26 mouse cellular contexts compared by ENCODE assay signal in the genomic region with DNA sequence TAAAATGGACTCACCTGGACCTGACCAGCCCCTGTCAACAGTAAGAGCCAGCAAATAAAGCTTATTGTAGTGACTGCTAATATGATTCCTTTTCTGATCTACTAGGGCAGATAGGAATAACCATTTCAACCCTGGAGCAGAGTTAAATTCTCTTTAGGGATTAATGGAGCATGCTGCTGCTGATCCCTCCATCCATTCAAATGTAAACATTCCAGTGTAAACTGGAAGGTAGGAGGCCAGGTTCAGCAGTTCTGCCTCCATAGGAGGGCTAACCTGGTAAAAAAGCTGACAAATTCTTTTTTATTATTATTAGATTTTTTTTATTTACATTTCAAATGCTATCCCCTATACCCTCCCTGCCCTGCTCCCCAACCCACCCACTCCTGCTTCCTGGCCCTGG.
A peak's percentile ranks its signal among the peaks of the same experiment; 100 is the strongest.
DNase-seq lines count a peak whose midpoint lies in the region; ATAC-seq lines count a peak whose summit lies in the region.
"Had no signal": no experiment of that assay in that cellular context is flagged by ENCODE, and none has a peak within 500 bp of the region (broad histone marks: within the 10 kb centered on the region; RNA-seq: fewer than 3 reads in every experiment).

No protein-coding gene starts in this region.

- 0 out of 2 replicates have a peak, but pooled peaks have one; percentile 15 for ATAC-seq in kidney, embryonic 15.5 days (replicated peaks; ENCODE audit: low FRiP score)
- ATAC-seq: activated CD4-positive, CD25-positive, alpha-beta regulatory T cell, adult 4 months; CD4-positive, CD25-positive, alpha-beta regulatory T cell, adult 4 months; forebrain, embryonic 13.5 days; forebrain, embryonic 15.5 days; forebrain, postnatal 0 days; Patski had no signal

- H3K4me1 ChIP-seq in kidney, embryonic 15.5 days: no peaks in the 10 kb centered on the region
- H3K4me1 ChIP-seq: embryonic facial prominence, embryonic 13.5 days; embryonic facial prominence, embryonic 15.5 days; forebrain, embryonic 13.5 days; forebrain, embryonic 15.5 days had no signal

- no peak overlapping the region for H3K4me2 ChIP-seq in kidney, embryonic 15.5 days
- H3K4me2 ChIP-seq: embryonic facial prominence, embryonic 13.5 days; embryonic facial prominence, embryonic 15.5 days; forebrain, embryonic 13.5 days; forebrain, embryonic 15.5 days had no signal

- no peak for DNase-seq in kidney, adult 11 months
- peak; percentile 69 for DNase-seq in ES-CJ7 (ENCODE audit: low read depth, low spot score)
- DNase-seq in R1 (ENCODE audit: low read depth, low spot score): peak; percentile 72
- DNase-seq in urinary bladder, adult 2 months (ENCODE audit: low spot score): no peak
- DNase-seq in gastrocnemius, postnatal 36 days: no peak
- DNase-seq: adrenal gland, adult 8-10 months; adrenal gland, postnatal 14 days; adrenal gland, postnatal 36 days; B cell, adult 2 months; cerebellum, adult 11-12 months; cerebellum, adult 2 months; cerebellum, adult 9-10 months; cerebellum, postnatal 10 days; cerebellum, postnatal 25 days; embryo, embryonic 11 days; forebrain, postnatal 0 days had no signal

- no peak overlapping the region for H3K4me3 ChIP-seq in kidney, embryonic 15.5 days (replicated peaks)
- H3K4me3 ChIP-seq: embryonic facial prominence, embryonic 13.5 days; embryonic facial prominence, embryonic 15.5 days; forebrain, embryonic 13.5 days; forebrain, embryonic 15.5 days had no signal

- H3K36me3 ChIP-seq in kidney, embryonic 15.5 days: no peaks in the 10 kb centered on the region
- H3K36me3 ChIP-seq: embryonic facial prominence, embryonic 13.5 days; embryonic facial prominence, embryonic 15.5 days; forebrain, embryonic 15.5 days; G1E had no signal

- no peak overlapping the region for H3K9ac ChIP-seq in kidney, embryonic 15.5 days
- H3K9ac ChIP-seq: embryonic facial prominence, embryonic 13.5 days; embryonic facial prominence, embryonic 15.5 days; forebrain, embryonic 13.5 days; forebrain, embryonic 15.5 days; forebrain, postnatal 0 days had no signal

- no peaks in the 10 kb centered on the region for H3K27me3 ChIP-seq in kidney, embryonic 15.5 days
- H3K27me3 ChIP-seq: CH12.LX; embryonic facial prominence, embryonic 13.5 days; embryonic facial prominence, embryonic 15.5 days; forebrain, embryonic 13.5 days; forebrain, embryonic 15.5 days; Patski had no signal

- intact Hi-C loops in gastrocnemius, postnatal 36 days (cut with DNase I): no loop called here

- no peak overlapping the region for H3K27ac ChIP-seq in kidney, embryonic 15.5 days
- H3K27ac ChIP-seq: embryonic facial prominence, embryonic 13.5 days; embryonic facial prominence, embryonic 15.5 days; forebrain, embryonic 13.5 days; forebrain, embryonic 15.5 days had no signal

- H3K9me3 ChIP-seq in kidney, embryonic 15.5 days (replicated peaks): no peaks in the 10 kb centered on the region
- H3K9me3 ChIP-seq: embryonic facial prominence, embryonic 13.5 days; embryonic facial prominence, embryonic 15.5 days; forebrain, embryonic 13.5 days; forebrain, embryonic 15.5 days had no signal

Comparison
In these comparisons a context has a peak if more than half of its experiments do, and no peak if none do; other contexts are left out.
1. DNase-seq: peak in ES-CJ7 (single experiment) and R1 (single experiment); none in kidney, adult 11 months (single experiment), urinary bladder, adult 2 months (single experiment) and gastrocnemius, postnatal 36 days (0 of 2).